Mouse (Mus musculus) embryonic facial prominence, embryonic 11.5 days (tissue): ENCODE results near the gene Csta1. TPM values are rescaled to one million over a fixed set of nuclear protein-coding genes. Genes with fewer than 3 reads are reported as not detected.

Experiments
- ATAC-seq: fragments of 200-750 bp; cut with Nextera tagmentation; replicated peaks from 2 replicates; pipeline ENCODE4 v1.8.0; 2017; ENCODE audit warnings: low read depth; ENCODE audit not compliant: insufficient number of reproducible peaks, low FRiP score, low TSS enrichment
- DNase-seq: peaks from one replicate; pipeline ENCODE4 v3.0.0-alpha.2; 2015; ENCODE audit warnings: low spot score
- H3K27ac ChIP-seq: fragments of 300-500 bp; sonication (generic); replicated peaks from 2 replicates; pipeline ENCODE4 v1.5.1; 2014; ENCODE audit warnings: mild to moderate bottlenecking, low read depth, low read length, control low read depth
- H3K27me3 ChIP-seq: fragments of 300-500 bp; sonication (generic); 2 replicates; pipeline ENCODE4 v1.6.1; 2014; ENCODE audit warnings: mild to moderate bottlenecking, low read length, moderate library complexity, mixed read lengths; ENCODE audit not compliant: control insufficient read depth, insufficient read depth
- H3K36me3 ChIP-seq: fragments of 300-500 bp; sonication (generic); replicated peaks from 2 replicates; pipeline ENCODE4 v1.6.1; 2014; ENCODE audit warnings: low read depth, mild to moderate bottlenecking, low read length, moderate library complexity, mixed read lengths; ENCODE audit not compliant: control insufficient read depth, insufficient read depth
- H3K4me1 ChIP-seq: fragments of 300-500 bp; sonication (generic); 2 replicates; pipeline ENCODE4 v1.6.1; 2014; ENCODE audit warnings: low read length, mixed read lengths; ENCODE audit not compliant: control insufficient read depth, insufficient read depth
- H3K4me2 ChIP-seq: fragments of 300-500 bp; sonication (generic); 2 replicates; pipeline ENCODE4 v1.6.1; 2014; ENCODE audit warnings: low read depth, mild to moderate bottlenecking, control low read depth, low read length, moderate library complexity
- H3K4me3 ChIP-seq: fragments of 300-500 bp; sonication (generic); 2 replicates; pipeline ENCODE4 v1.5.1; 2014; ENCODE audit warnings: low read depth, low read length, control low read depth
- H3K9ac ChIP-seq: fragments of 300-500 bp; sonication (generic); replicated peaks from 2 replicates; pipeline ENCODE4 v1.6.1; 2014; ENCODE audit warnings: mild to moderate bottlenecking, control low read depth, low read length
- H3K9me3 ChIP-seq: fragments of 300-500 bp; sonication (generic); replicated peaks from 2 replicates; pipeline ENCODE4 v1.6.1; 2016; ENCODE audit warnings: mild to moderate bottlenecking, low read length, inconsistent platforms, mixed read lengths; ENCODE audit not compliant: control insufficient read depth
- WGBS: fragments of 180-500 bp; shearing (Covaris S2); extraction: QIAGEN DNeasy Blood & Tissue Kit; methylation state at CpG from one replicate; pipeline ENCODE4 v1.1.7; 2014; 5-methylcytosine and 5-hydroxymethylcytosine counted together
- polyA plus RNA-seq: library from polyadenylated mRNA; unstranded; fragments of >200 nt; fragmentation: Nextera tagmentation; extraction: Ambion mirVana; gene quantifications from 2 replicates; pipeline ENCODE4 v1.2.1, GENCODE M21; 2014

Gene Csta1
- polyA plus RNA-seq, 1 experiment from 2014 or later: not detected

DNA sequence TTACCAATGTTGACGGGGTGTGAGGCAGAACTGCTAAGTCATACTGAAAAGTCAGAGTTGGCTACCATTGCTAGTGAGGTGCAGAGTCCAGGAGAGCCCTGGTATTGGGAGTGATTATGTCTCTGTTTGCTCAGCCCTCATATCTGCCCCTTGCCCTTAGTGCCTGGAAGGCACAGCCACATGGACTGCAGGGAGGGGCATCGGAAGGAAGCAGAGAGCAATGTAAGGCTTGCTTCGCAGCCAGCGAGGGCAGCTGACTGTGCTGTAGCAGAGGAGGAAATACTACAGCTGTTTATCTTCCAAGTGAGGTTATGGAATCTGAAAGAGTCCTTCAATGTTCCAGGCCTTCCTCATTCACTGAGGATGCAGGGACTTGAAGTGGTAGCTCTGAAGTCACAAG, 43.2 kb downstream of the Csta1 start:
- Histone ChIP-seq H3K27ac (no peak overlapping the region), H3K27me3 (no peaks in the 10 kb centered on the region), H3K4me3 (no peak overlapping the region), H3K4me2 (no peak overlapping the region), H3K4me1 (no peaks in the 10 kb centered on the region), H3K9me3 (no peaks in the 10 kb centered on the region), H3K9ac (no peak overlapping the region), H3K36me3 (no peaks in the 10 kb centered on the region)
- ATAC-seq (no peak), DNase-seq (no peak)
- 79% methylated on average over 4 of the region's 4 CpGs for WGBS

GRCm38 (mm10) chr16:36079916-36080315, 51.1 kb downstream of the Csta1 start:
- Histone ChIP-seq H3K9me3 (no peaks in the 10 kb centered on the region), H3K27ac (no peak overlapping the region), H3K9ac (no peak overlapping the region), H3K27me3 (no peaks in the 10 kb centered on the region), H3K4me3 (no peak overlapping the region), H3K4me1 (no peaks in the 10 kb centered on the region), H3K4me2 (no peak overlapping the region), H3K36me3 (no peaks in the 10 kb centered on the region)
- DNase-seq: no peak
- WGBS: 93% methylated on average over 3 of the region's 3 CpGs
- ATAC-seq: no peak

GRCm38 (mm10) chr16:36074772-36075171, 56.3 kb downstream of the Csta1 start:
- H3K27ac ChIP-seq: no peak overlapping the region
- no peak overlapping the region for H3K4me2 ChIP-seq
- no peak overlapping the region for H3K9ac ChIP-seq
- H3K27me3 ChIP-seq: no peaks in the 10 kb centered on the region
- H3K4me1 ChIP-seq: no peaks in the 10 kb centered on the region
- 90% methylated on average over 3 of the region's 3 CpGs for WGBS
- no peak for ATAC-seq
- no peak for DNase-seq
- H3K4me3 ChIP-seq: no peak overlapping the region
- H3K36me3 ChIP-seq: no peaks in the 10 kb centered on the region
- H3K9me3 ChIP-seq: no peaks in the 10 kb centered on the region

DNA sequence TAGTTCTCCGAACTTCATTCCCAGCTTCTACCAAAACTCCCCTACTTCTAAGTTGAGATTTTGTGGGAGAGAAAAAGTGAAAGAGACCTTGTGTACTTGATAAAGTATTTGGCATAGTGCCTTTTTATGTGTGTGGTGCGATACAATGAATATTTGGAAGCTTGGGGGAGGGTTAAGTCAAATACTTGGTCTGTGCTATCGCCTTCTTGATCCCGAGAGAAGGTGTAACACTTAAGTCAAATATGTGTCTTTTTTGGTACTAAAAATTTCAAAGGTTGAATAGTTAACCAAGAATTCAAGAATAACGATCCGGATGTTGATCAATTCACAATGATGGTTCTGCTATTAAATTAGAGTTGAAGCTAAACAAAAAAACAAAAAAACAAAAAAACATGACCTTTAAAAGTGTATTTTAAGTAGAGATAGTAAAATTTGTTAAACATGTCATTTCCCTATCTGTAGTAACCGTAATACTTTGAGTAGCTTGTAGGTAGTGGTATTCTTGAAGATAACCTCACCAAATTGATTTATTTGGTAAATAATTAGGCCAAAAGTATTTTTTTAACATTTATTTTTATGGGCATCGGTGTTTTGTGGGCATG, 58.5 kb downstream of the Csta1 start:
- no peaks in the 10 kb centered on the region for H3K9me3 ChIP-seq
- H3K9ac ChIP-seq: peak overlapping the region; percentile 87
- ATAC-seq (no peak), DNase-seq (no peak)
- peak overlapping the region; percentile 45 for H3K4me2 ChIP-seq
- H3K27ac ChIP-seq: peak overlapping the region; percentile 97
- H3K36me3 ChIP-seq: no peaks in the 10 kb centered on the region
- H3K4me1 ChIP-seq: no peaks in the 10 kb centered on the region
- H3K27me3 ChIP-seq: no peaks in the 10 kb centered on the region
- peak overlapping the region; percentile 76 for H3K4me3 ChIP-seq
- 29% methylated on average over 8 of the region's 8 CpGs for WGBS

- H3K4me1 ChIP-seq: no peaks in the 10 kb centered on the region
- peak within 1 kb of the TSS; percentile 87 for H3K9ac ChIP-seq
- peak; percentile 94 for ATAC-seq
- peak within 1 kb of the TSS; percentile 97 for H3K27ac ChIP-seq
- no peaks in the 10 kb centered on the region for H3K9me3 ChIP-seq
- peak; percentile 92 for DNase-seq
- H3K4me2 ChIP-seq: peak within 1 kb of the TSS; percentile 45
- WGBS: under 1% methylated on average over 81 of the region's 81 CpGs
- H3K4me3 ChIP-seq: peak within 1 kb of the TSS; percentile 76
- H3K27me3 ChIP-seq: no peaks in the 10 kb centered on the region
- H3K36me3 ChIP-seq: no peaks in the 10 kb centered on the region
Observed at GRCm38 (mm10) chr16:36071450-36072379, 59.3 kb downstream of the Csta1 start, which contains the start of the genes Fam162a and Ccdc58. Gene Fam162a (minus strand): TSS chr16:36071594. Gene Ccdc58 (plus strand): TSS chr16:36071685.

GRCm38 (mm10) chr16:36071071-36071449, 60.0 kb downstream of the Csta1 start:
- H3K4me2 ChIP-seq: peak overlapping the region; percentile 45
- H3K27me3 ChIP-seq: no peaks in the 10 kb centered on the region
- H3K36me3 ChIP-seq: no peaks in the 10 kb centered on the region
- H3K9ac ChIP-seq: peak overlapping the region; percentile 87
- H3K4me3 ChIP-seq: peak overlapping the region; percentile 76
- WGBS: 0% methylated on average over 16 of the region's 16 CpGs
- H3K9me3 ChIP-seq: no peaks in the 10 kb centered on the region
- ATAC-seq (peak; percentile 0; the same call in 1 of the 2 replicates), DNase-seq (no peak)
- peak overlapping the region; percentile 97 for H3K27ac ChIP-seq
- no peaks in the 10 kb centered on the region for H3K4me1 ChIP-seq

Other genes with a start within 250 kb of the Csta1 start
- 2.7 and 3.2 TPM in 2 replicates for gene Parp9, start 192.8 kb downstream of the Csta1 start, polyA plus RNA-seq
- 3.1 and 3.7 TPM in 2 replicates for gene Dtx3l, start 192.1 kb downstream of the Csta1 start, polyA plus RNA-seq
- 72.7 and 78.9 TPM in 2 replicates for gene Kpna1, start 152.5 kb downstream of the Csta1 start, polyA plus RNA-seq
- gene Wdr5b, start 90.1 kb downstream of the Csta1 start, polyA plus RNA-seq: 14.0 and 16.7 TPM in 2 replicates
- gene Fam162a, start 59.6 kb downstream of the Csta1 start, polyA plus RNA-seq: 339 and 341 TPM in 2 replicates
- 104 and 113 TPM in 2 replicates for gene Ccdc58, start 59.6 kb downstream of the Csta1 start, polyA plus RNA-seq
- gene Stfa2l1, start 25.6 kb upstream of the Csta1 start, polyA plus RNA-seq: not detected in 2 replicates
- gene Gm5483, start 53.0 kb upstream of the Csta1 start, polyA plus RNA-seq: 1.6 and 2.3 TPM in 2 replicates
- gene Gm5416, start 79.2 kb upstream of the Csta1 start, polyA plus RNA-seq: not detected in 2 replicates
- not detected in 2 replicates for gene 2010005H15Rik, start 90.2 kb upstream of the Csta1 start, polyA plus RNA-seq
- 4.0 and 5.5 TPM in 2 replicates for gene Stfa1, start 145.7 kb upstream of the Csta1 start, polyA plus RNA-seq
- gene BC117090, start 203.1 kb upstream of the Csta1 start, polyA plus RNA-seq: not detected in 2 replicates
- gene BC100530, start 236.5 kb upstream of the Csta1 start, polyA plus RNA-seq: 3.7 and 4.2 TPM in 2 replicates